Mouse (Mus musculus): ENCODE results near the gene Sall2. TPM values are rescaled to one million over a fixed set of nuclear protein-coding genes. Genes with fewer than 3 reads are reported as not detected.
A peak's percentile ranks its signal among the peaks of the same experiment; 100 is the strongest.

Gene Sall2
- polyA plus RNA-seq, 1 experiment: 11.4 TPM

GRCm38 (mm10) chr14:52316441-52317225 is 11.9 kb downstream of the Sall2 start:
- H3K4me1 ChIP-seq (ENCODE audit: control insufficient read depth, insufficient read depth, low read length): no peaks in the 10 kb centered on the region
- H3K4me3 ChIP-seq (ENCODE audit: low read depth, low read length): peak overlapping the region; percentile 78
- H3K27me3 ChIP-seq (ENCODE audit: control insufficient read depth, insufficient read depth, low read length, poor library complexity, severe bottlenecking): no peaks in the 10 kb centered on the region
- peak overlapping the region; percentile 61 for H3K9ac ChIP-seq (ENCODE audit: low read depth, poor library complexity, severe bottlenecking)
- TF ChIP-seq POLR2A (IDR thresholded peaks at IDR 0.05; ENCODE audit: insufficient read depth, low read length): no peak
- TF ChIP-seq CTCF (IDR thresholded peaks at IDR 0.05; ENCODE audit: low read depth, low read length): no peak
- TF ChIP-seq EP300 (IDR thresholded peaks at IDR 0.05; ENCODE audit: insufficient read depth, low read depth, low read length): no peak
- peak overlapping the region; percentile 14; the same call in 1 of the 2 replicates for H3K27ac ChIP-seq (ENCODE audit: insufficient read depth, low read length)
- no peaks in the 10 kb centered on the region for H3K9me3 ChIP-seq (replicated peaks; ENCODE audit: control insufficient read depth, insufficient read depth, low read length, poor library complexity, severe bottlenecking)
- no peaks in the 10 kb centered on the region for H3K36me3 ChIP-seq (ENCODE audit: control insufficient read depth, insufficient read depth, low read length, poor library complexity, severe bottlenecking)

- H3K4me3 ChIP-seq (ENCODE audit: low read depth, low read length): peak overlapping the region; percentile 78
- no peaks in the 10 kb centered on the region for H3K27me3 ChIP-seq (ENCODE audit: control insufficient read depth, insufficient read depth, low read length, poor library complexity, severe bottlenecking)
- no peak overlapping the region for H3K27ac ChIP-seq (ENCODE audit: insufficient read depth, low read length)
- H3K4me1 ChIP-seq (ENCODE audit: control insufficient read depth, insufficient read depth, low read length): no peaks in the 10 kb centered on the region
- H3K36me3 ChIP-seq (ENCODE audit: control insufficient read depth, insufficient read depth, low read length, poor library complexity, severe bottlenecking): no peaks in the 10 kb centered on the region
- peak overlapping the region; percentile 61 for H3K9ac ChIP-seq (ENCODE audit: low read depth, poor library complexity, severe bottlenecking)
- H3K9me3 ChIP-seq (replicated peaks; ENCODE audit: control insufficient read depth, insufficient read depth, low read length, poor library complexity, severe bottlenecking): no peaks in the 10 kb centered on the region
- TF ChIP-seq CTCF (IDR thresholded peaks at IDR 0.05; ENCODE audit: low read depth, low read length): no peak
- TF ChIP-seq EP300 (IDR thresholded peaks at IDR 0.05; ENCODE audit: insufficient read depth, low read depth, low read length): no peak
- TF ChIP-seq POLR2A (IDR thresholded peaks at IDR 0.05; ENCODE audit: insufficient read depth, low read length): no peak
Observed at GRCm38 (mm10) chr14:52315792-52316440, 12.6 kb downstream of the Sall2 start.

- no peaks in the 10 kb centered on the region for H3K27me3 ChIP-seq (ENCODE audit: control insufficient read depth, insufficient read depth, low read length, poor library complexity, severe bottlenecking)
- H3K4me1 ChIP-seq (ENCODE audit: control insufficient read depth, insufficient read depth, low read length): no peaks in the 10 kb centered on the region
- no peaks in the 10 kb centered on the region for H3K36me3 ChIP-seq (ENCODE audit: control insufficient read depth, insufficient read depth, low read length, poor library complexity, severe bottlenecking)
- peak overlapping the region; percentile 61 for H3K9ac ChIP-seq (ENCODE audit: low read depth, poor library complexity, severe bottlenecking)
- no peaks in the 10 kb centered on the region for H3K9me3 ChIP-seq (replicated peaks; ENCODE audit: control insufficient read depth, insufficient read depth, low read length, poor library complexity, severe bottlenecking)
- peak overlapping the region; percentile 78 for H3K4me3 ChIP-seq (ENCODE audit: low read depth, low read length)
- TF ChIP-seq CTCF (IDR thresholded peaks at IDR 0.05; ENCODE audit: low read depth, low read length) (no peak), POLR2A (IDR thresholded peaks at IDR 0.05; ENCODE audit: insufficient read depth, low read length) (no peak), EP300 (IDR thresholded peaks at IDR 0.05; ENCODE audit: insufficient read depth, low read depth, low read length) (no peak)
- H3K27ac ChIP-seq (ENCODE audit: insufficient read depth, low read length): no peak overlapping the region
Observed at GRCm38 (mm10) chr14:52315283-52315780, 13.2 kb downstream of the Sall2 start.

GRCm38 (mm10) chr14:52314808-52315150 is 13.8 kb downstream of the Sall2 start:
- no peak for TF ChIP-seq EP300 (IDR thresholded peaks at IDR 0.05; ENCODE audit: insufficient read depth, low read depth, low read length)
- no peak for TF ChIP-seq POLR2A (IDR thresholded peaks at IDR 0.05; ENCODE audit: insufficient read depth, low read length)
- no peak for TF ChIP-seq CTCF (IDR thresholded peaks at IDR 0.05; ENCODE audit: low read depth, low read length)
- Histone ChIP-seq H3K9ac (ENCODE audit: low read depth, poor library complexity, severe bottlenecking) (no peak overlapping the region; the same call in 1 of the 2 replicates), H3K36me3 (ENCODE audit: control insufficient read depth, insufficient read depth, low read length, poor library complexity, severe bottlenecking) (no peaks in the 10 kb centered on the region), H3K27ac (ENCODE audit: insufficient read depth, low read length) (no peak overlapping the region), H3K9me3 (replicated peaks; ENCODE audit: control insufficient read depth, insufficient read depth, low read length, poor library complexity, severe bottlenecking) (no peaks in the 10 kb centered on the region), H3K4me3 (ENCODE audit: low read depth, low read length) (peak overlapping the region; percentile 25), H3K4me1 (ENCODE audit: control insufficient read depth, insufficient read depth, low read length) (no peaks in the 10 kb centered on the region), H3K27me3 (ENCODE audit: control insufficient read depth, insufficient read depth, low read length, poor library complexity, severe bottlenecking) (no peaks in the 10 kb centered on the region)

GRCm38 (mm10) chr14:52313931-52314807 is 14.4 kb downstream of the Sall2 start:
- Histone ChIP-seq H3K36me3 (ENCODE audit: control insufficient read depth, insufficient read depth, low read length, poor library complexity, severe bottlenecking) (no peaks in the 10 kb centered on the region), H3K27ac (ENCODE audit: insufficient read depth, low read length) (no peak overlapping the region), H3K9ac (ENCODE audit: low read depth, poor library complexity, severe bottlenecking) (0 out of 2 replicates have a peak overlapping the region, but pooled peaks have one; percentile 3), H3K4me3 (ENCODE audit: low read depth, low read length) (peak overlapping the region; percentile 25), H3K9me3 (replicated peaks; ENCODE audit: control insufficient read depth, insufficient read depth, low read length, poor library complexity, severe bottlenecking) (no peaks in the 10 kb centered on the region), H3K4me1 (ENCODE audit: control insufficient read depth, insufficient read depth, low read length) (no peaks in the 10 kb centered on the region), H3K27me3 (ENCODE audit: control insufficient read depth, insufficient read depth, low read length, poor library complexity, severe bottlenecking) (no peaks in the 10 kb centered on the region)
- TF ChIP-seq CTCF (IDR thresholded peaks at IDR 0.05; ENCODE audit: low read depth, low read length) (no peak), POLR2A (IDR thresholded peaks at IDR 0.05; ENCODE audit: insufficient read depth, low read length) (no peak), EP300 (IDR thresholded peaks at IDR 0.05; ENCODE audit: insufficient read depth, low read depth, low read length) (no peak)

Data from ES-Bruce4 (cell line).